Mouse (Mus musculus): ENCODE measurements around the gene Prps2. TPM values are rescaled to one million over a fixed set of nuclear protein-coding genes. Genes with fewer than 3 reads are reported as not detected.
A peak's percentile ranks its signal among the peaks of the same experiment; 100 is the strongest.
"Not testable (repeated sequence)": the region's sequence is repeated elsewhere in the genome, so short reads cannot be mapped to it uniquely, and the experiment has no call there.

Prps2 gene
- 10 to 100 TPM; 20.1 to 25.0 TPM for total RNA-seq (2021)

DNA sequence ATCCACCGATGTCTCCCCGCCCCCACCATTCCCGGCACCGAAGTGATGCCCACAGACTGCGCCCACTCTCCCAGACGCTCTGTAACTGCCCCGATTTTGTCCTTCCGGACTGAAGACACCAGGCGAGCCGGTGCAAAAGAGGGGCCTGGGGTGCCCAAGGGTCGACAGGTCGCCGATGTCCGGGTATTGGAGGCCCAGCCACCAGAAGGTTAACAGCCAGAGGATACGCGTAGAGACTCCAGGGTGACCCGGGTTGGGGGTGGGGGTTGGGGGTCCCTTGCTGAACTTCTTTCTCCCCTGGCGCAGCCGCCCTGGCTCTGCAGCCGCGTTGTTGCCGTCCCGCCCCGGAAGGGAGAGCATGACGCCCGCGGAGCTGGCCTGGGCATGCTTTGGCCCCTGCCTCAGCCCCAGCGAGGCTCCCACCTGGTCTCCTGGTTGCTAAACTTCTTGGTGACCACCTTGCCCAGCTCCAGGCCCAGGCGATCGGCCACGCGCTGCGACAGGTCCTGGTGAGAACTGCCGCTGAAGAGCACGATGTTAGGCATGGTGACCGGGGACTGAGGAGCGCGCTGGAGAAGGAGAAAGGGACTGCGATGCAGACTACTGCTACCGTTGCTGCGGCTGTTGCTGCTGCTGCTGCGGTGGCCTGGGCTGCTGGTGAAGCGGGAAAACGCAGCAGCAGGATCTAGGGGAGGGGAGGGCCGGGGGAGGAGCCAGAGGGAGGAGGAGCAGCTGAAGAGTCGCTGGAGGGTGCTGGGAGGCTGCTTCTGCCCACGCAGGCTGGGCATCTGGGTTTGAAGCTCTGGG lies at the start of gene Prps2:
TSS of gene Prps2 (minus strand) at position 703 of the 807 bp plus-strand sequence.
- DNase-seq (ENCODE audit: extremely low spot score in 1 of 2, low spot score in 1 of 2): peak; percentile 15 to 21

- DNase-seq (ENCODE audit: extremely low spot score in 1 of 2, low spot score in 1 of 2): no peak
Measured at GRCm38 (mm10) chrX:167417654-167418053, 35.1 kb upstream of the Prps2 start.

GRCm38 (mm10) chrX:167394940-167395339 lies 12.4 kb upstream of the Prps2 start:
- DNase-seq (ENCODE audit: extremely low spot score in 1 of 2, low spot score in 1 of 2): no peak

DNA sequence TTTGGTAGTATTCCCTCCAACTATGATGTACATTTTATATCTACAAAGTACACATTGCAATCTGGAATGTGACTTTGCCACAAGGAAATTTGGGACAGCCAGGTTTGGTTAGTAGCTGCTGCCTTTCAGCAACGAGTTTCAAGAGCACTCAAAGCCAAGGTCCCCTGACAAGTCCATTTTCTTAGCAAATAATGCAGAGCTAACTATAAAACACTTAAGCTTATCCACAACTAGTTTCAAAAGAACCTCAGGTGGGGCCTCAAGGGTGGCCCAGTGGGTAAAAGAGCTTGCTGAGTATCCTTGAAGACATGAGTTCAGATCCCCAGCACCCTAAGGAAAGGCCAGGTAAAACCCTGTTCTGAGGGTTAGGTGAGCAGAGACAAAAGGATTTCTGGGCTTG lies 4.1 kb upstream of the Prps2 start:
- no peak for DNase-seq (ENCODE audit: extremely low spot score in 1 of 2, low spot score in 1 of 2)

DNA sequence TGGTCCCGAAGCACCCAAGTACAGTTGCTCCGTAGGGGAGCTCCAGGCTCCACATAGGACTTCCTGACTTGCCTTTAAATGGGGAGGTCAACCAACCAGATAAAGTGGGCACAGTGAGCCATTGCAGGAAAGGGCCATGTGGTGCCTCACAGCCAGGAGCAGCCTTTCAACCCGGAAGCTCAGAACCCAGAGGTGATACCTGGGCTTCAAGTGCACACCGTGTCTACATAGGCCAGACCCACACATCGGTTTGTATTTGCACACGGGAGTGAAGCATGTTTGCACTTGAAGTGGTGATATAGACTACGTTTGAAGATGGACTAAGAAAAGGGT lies 271 bp upstream of the Prps2 start:
- DNase-seq (ENCODE audit: extremely low spot score in 1 of 2, low spot score in 1 of 2): peak in 1 of 2 experiments; percentile 22

DNA sequence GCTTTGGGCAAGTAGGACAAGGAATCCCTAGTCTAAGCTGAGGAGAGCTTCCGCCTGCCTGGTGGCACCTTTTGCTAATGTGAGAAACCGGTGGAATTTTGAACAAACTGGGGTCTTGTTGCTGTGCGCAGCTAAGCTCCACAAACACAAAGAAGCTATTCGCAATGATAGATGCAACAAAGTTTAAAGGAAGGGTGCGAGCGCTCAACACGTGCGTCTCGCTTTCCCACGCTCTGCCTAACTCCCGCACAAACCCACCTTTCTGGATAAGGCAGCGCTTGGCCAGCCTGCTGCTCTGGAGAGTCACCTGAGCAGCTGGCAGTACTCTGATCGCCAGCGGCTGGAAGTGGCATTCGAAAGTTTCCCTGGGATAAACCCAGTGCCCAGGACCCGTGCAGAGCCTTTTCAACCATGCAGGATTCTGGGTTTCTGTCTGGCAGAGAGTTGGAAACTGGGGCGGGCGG lies 934 bp downstream of the Prps2 start:
- DNase-seq (ENCODE audit: extremely low spot score in 1 of 2, low spot score in 1 of 2): no peak

GRCm38 (mm10) chrX:167380073-167380472 lies 2.5 kb downstream of the Prps2 start:
- DNase-seq (ENCODE audit: extremely low spot score in 1 of 2, low spot score in 1 of 2): no peak

DNA sequence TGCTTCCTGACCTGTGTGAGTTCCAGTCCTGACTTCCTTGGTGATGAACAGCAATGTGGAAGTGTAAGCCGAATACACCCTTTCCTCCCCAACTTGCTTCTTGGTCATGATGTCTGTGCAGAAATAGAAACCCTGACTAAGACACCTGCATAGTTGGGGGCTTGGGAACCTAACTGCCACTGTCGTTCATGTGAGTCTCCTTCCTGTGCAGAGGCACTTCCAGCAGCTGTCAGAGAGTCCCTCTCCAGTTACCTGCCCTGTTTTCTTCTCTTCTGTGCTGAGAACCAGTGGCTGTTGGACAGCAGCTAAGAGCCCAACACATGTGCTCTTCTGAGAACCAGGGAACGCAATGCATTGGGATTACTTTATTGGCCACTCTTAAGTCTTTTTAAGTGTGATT lies 21.3 kb downstream of the Prps2 start:
- DNase-seq (ENCODE audit: extremely low spot score in 1 of 2, low spot score in 1 of 2): not testable (repeated sequence)

GRCm38 (mm10) chrX:167359704-167360103 lies 22.8 kb downstream of the Prps2 start:
- DNase-seq (ENCODE audit: extremely low spot score in 1 of 2, low spot score in 1 of 2): no peak

GRCm38 (mm10) chrX:167357415-167357814 lies 25.1 kb downstream of the Prps2 start:
- DNase-seq (ENCODE audit: extremely low spot score in 1 of 2, low spot score in 1 of 2): no peak

- no peak for DNase-seq (ENCODE audit: extremely low spot score in 1 of 2, low spot score in 1 of 2)
Measured at GRCm38 (mm10) chrX:167355965-167356364, 26.6 kb downstream of the Prps2 start.

GRCm38 (mm10) chrX:167353617-167354016 lies 28.9 kb downstream of the Prps2 start:
- no peak for DNase-seq (ENCODE audit: extremely low spot score in 1 of 2, low spot score in 1 of 2)

DNA sequence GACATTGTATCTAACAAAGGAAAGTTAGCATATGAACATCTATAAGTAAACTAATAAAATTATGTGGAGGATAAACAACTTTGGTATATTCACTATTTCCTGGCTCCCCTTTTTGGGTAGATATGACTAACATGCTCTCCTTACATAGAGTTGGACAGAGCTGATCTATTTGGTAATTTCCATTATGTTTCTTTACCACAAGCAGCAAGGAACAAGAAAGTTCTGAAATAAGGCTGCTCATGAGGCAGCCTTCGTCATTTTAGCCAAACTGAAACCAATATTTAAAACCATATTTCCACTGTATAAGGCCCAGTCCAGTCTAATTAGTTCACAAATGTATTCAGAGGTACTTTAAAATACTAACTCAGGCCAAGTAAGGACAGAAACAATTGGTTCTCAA lies 36.1 kb downstream of the Prps2 start:
- no peak for DNase-seq (ENCODE audit: extremely low spot score in 1 of 2, low spot score in 1 of 2)

- no peak for DNase-seq (ENCODE audit: extremely low spot score in 1 of 2, low spot score in 1 of 2)
Measured at GRCm38 (mm10) chrX:167344356-167344755, 38.2 kb downstream of the Prps2 start.

GRCm38 (mm10) chrX:167341811-167342210 lies 40.7 kb downstream of the Prps2 start:
- DNase-seq (ENCODE audit: extremely low spot score in 1 of 2, low spot score in 1 of 2): no peak

DNA sequence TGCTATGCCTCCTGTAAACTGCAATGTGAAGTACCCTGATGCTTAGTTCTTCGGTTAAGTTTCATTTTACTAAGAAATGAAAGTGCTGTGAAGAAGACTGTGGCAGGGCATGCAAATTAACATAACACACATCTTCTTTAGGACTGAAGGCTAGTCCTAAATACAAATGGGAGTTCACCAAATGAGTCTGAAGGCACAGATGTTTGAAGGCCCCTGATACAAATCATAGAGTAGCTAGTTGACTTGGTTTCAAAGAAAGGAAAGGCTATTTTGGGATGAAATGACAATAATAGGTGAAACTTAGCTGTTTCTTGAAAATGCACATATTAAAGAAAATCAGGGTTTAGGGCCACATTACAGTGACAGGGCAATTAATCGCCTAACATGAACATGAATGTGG lies 42.4 kb downstream of the Prps2 start:
- DNase-seq (ENCODE audit: extremely low spot score in 1 of 2, low spot score in 1 of 2): no peak

DNA sequence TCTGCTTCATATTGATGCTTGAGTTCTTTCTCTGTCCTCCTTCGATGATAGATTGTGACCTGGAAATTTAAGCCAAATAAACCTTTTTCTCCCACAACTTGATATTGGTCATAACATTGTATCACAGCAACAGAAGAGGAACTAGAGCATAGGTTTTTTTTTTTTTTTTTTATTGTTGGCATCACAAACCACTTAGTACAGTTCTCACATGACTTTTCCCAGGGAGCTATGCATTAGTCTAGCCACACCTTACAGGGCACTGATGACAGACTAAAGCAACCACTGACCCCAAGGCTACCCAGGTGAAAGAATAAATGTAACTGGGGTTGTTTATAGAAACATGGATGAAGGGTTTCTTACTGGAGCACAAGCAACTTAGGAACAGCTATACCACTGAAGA lies 44.6 kb downstream of the Prps2 start:
- no peak for DNase-seq (ENCODE audit: extremely low spot score in 1 of 2, low spot score in 1 of 2)

GRCm38 (mm10) chrX:167334571-167334970 lies 48.0 kb downstream of the Prps2 start:
- no peak for DNase-seq (ENCODE audit: extremely low spot score in 1 of 2, low spot score in 1 of 2)

DNA sequence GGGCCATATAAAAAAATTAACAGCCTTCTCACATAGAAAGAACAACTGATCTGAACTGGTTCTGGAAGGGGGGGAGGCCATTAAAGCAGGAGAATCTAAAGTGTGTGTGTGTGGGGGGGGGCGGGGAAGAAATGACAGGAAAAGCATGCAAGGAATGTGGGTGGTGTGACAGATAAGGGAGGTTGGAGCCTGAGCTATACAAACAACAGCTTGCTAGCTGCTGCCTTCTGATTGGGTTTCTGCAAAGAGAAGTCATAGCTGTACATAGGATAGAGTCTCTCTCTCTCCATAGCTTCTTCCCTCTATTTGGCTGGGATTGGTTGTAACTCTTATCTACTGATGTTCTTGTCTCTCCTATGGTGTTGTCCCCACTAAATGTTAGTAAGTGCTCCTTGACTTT lies 49.9 kb downstream of the Prps2 start:
- DNase-seq (ENCODE audit: extremely low spot score in 1 of 2, low spot score in 1 of 2): no peak

GRCm38 (mm10) chrX:167330993-167331392 lies 51.6 kb downstream of the Prps2 start:
- DNase-seq (ENCODE audit: extremely low spot score in 1 of 2, low spot score in 1 of 2): no peak

GRCm38 (mm10) chrX:167330399-167330798 lies 52.1 kb downstream of the Prps2 start, which contains the start of gene Tlr7:
Tlr7 (minus strand) TSS chrX:167330558.
- DNase-seq (ENCODE audit: extremely low spot score in 1 of 2, low spot score in 1 of 2): no peak

DNA sequence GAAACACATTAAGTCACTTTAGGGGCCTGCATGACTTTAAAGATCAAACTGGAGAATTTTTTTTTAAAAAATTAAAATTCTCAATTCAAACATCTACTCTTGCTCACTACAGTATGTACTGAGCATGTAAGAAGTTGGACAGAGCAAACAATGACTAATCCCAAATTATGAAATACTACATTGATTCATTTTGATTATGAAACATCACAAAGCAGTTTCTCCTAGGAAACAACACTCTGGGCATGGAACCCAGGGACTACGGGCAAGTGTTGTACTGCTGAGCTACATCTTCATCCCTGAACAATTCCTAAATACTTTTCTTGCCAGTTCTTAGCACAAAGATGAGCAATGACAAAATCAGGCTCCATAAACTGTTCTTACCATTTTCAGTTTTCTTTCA lies 52.9 kb downstream of the Prps2 start:
- DNase-seq (ENCODE audit: extremely low spot score in 1 of 2, low spot score in 1 of 2): no peak
